Mouse (Mus musculus): ENCODE measurements around the gene Trappc6b. TPM values are rescaled to one million over a fixed set of nuclear protein-coding genes. Genes with fewer than 3 reads are reported as not detected.

Gene Trappc6b
- total RNA-seq, 2 experiments from 2014 or later, result 46.7 to 50.0 TPM

Other genes starting within 250 kb of the Trappc6b start
- 10 to 100 TPM; 38.3 to 40.9 TPM for gene Sec23a, start 49.5 kb downstream of the Trappc6b start, total RNA-seq (2021)
- gene Gemin2, start 48.1 kb downstream of the Trappc6b start, total RNA-seq (2021), result 1 to 10 TPM; 5.5 to 5.9 TPM
- gene Pnn, start 5.4 kb upstream of the Trappc6b start, total RNA-seq (2021), result 10 to 100 TPM; 25.9 to 26.5 TPM
- gene Mia2, start 34.3 kb upstream of the Trappc6b start, total RNA-seq (2021), result 10 to 100 TPM; 79.4 to 90.4 TPM
- gene Fbxo33, start 158.3 kb upstream of the Trappc6b start, total RNA-seq (2021), result 1 to 10 TPM; 8.1 to 9.2 TPM